Mouse (Mus musculus) hindbrain, embryonic 11.5 days (tissue): ENCODE data around the gene Zfp750. TPM values are rescaled to one million over a fixed set of nuclear protein-coding genes. Genes with fewer than 3 reads are reported as not detected.
A peak's percentile ranks its signal among the peaks of the same experiment; 100 is the strongest.

Source experiments
- ATAC-seq: fragments of 200-750 bp; cut with Nextera tagmentation; 2 replicates; pipeline ENCODE4 v1.8.0; 2017; ENCODE audit warnings: mild to moderate bottlenecking, moderate TSS enrichment, moderate library complexity; ENCODE audit not compliant: low FRiP score
- DNase-seq: peaks from one replicate; pipeline ENCODE4 v3.0.0-alpha.2; 2015; ENCODE audit warnings: low spot score
- H3K27ac ChIP-seq: fragments of 300-500 bp; sonication (generic); 2 replicates; pipeline ENCODE4 v1.5.1; 2014; ENCODE audit warnings: mild to moderate bottlenecking, low read depth, low read length
- H3K27me3 ChIP-seq: fragments of 300-500 bp; sonication (generic); 2 replicates; pipeline ENCODE4 v1.6.1; 2014; ENCODE audit warnings: mild to moderate bottlenecking, low read length, moderate library complexity, mixed read lengths; ENCODE audit not compliant: control insufficient read depth, insufficient read depth
- H3K36me3 ChIP-seq: fragments of 300-500 bp; sonication (generic); 2 replicates; pipeline ENCODE4 v1.6.1; 2014; ENCODE audit warnings: mild to moderate bottlenecking, low read length, moderate library complexity, mixed read lengths; ENCODE audit not compliant: control insufficient read depth, insufficient read depth
- H3K4me1 ChIP-seq: fragments of 300-500 bp; sonication (generic); replicated peaks from 2 replicates; pipeline ENCODE4 v1.6.1; 2014; ENCODE audit warnings: low read length, mixed read lengths; ENCODE audit not compliant: control insufficient read depth, insufficient read depth
- H3K4me2 ChIP-seq: fragments of 300-500 bp; sonication (generic); replicated peaks from 2 replicates; pipeline ENCODE4 v1.6.1; 2014; ENCODE audit warnings: mild to moderate bottlenecking, low read depth, low read length
- H3K4me3 ChIP-seq: fragments of 300-500 bp; sonication (generic); 2 replicates; pipeline ENCODE4 v1.5.1; 2014; ENCODE audit warnings: low read depth, low read length
- H3K9ac ChIP-seq: fragments of 300-500 bp; sonication (generic); 2 replicates; pipeline ENCODE4 v1.6.1; 2014; ENCODE audit warnings: low read depth, low read length
- H3K9me3 ChIP-seq: fragments of 300-500 bp; sonication (generic); 2 replicates; pipeline ENCODE4 v1.6.1; 2016; ENCODE audit warnings: low read length; ENCODE audit not compliant: control insufficient read depth
- WGBS: fragments of 180-500 bp; shearing (Covaris S2); extraction: QIAGEN DNeasy Blood & Tissue Kit; methylation state at CpG from one replicate; pipeline ENCODE4 v1.1.7; 2014; 5-methylcytosine and 5-hydroxymethylcytosine counted together
- polyA plus RNA-seq: library from polyadenylated mRNA; unstranded; fragments of >200 nt; fragmentation: Nextera tagmentation; extraction: Ambion mirVana; gene quantifications from 2 replicates; pipeline ENCODE4 v1.2.1, GENCODE M21; 2014

Zfp750 gene
- 0.46 and 0.79 TPM in 2 replicates for polyA plus RNA-seq

GRCm38 (mm10) chr11:121519131-121519530 lies at the start of gene Zfp750:
Gene Zfp750 (minus strand): TSS chr11:121519333.
- Histone ChIP-seq H3K27ac (no peak within 1 kb of the TSS), H3K4me3 (no peak within 1 kb of the TSS), H3K4me1 (no peaks in the 10 kb centered on the region), H3K27me3 (no peaks in the 10 kb centered on the region), H3K4me2 (no peak within 1 kb of the TSS), H3K36me3 (no peaks in the 10 kb centered on the region), H3K9ac (no peak within 1 kb of the TSS), H3K9me3 (no peaks in the 10 kb centered on the region)
- ATAC-seq (no peak), DNase-seq (peak; percentile 5)
- WGBS: 45% methylated on average over 10 of the region's 10 CpGs

- H3K27ac ChIP-seq: no peak overlapping the region
- no peak for ATAC-seq
- DNase-seq: no peak
- no peak overlapping the region for H3K9ac ChIP-seq
- no peak overlapping the region for H3K4me2 ChIP-seq
- no peaks in the 10 kb centered on the region for H3K4me1 ChIP-seq
- H3K9me3 ChIP-seq: no peaks in the 10 kb centered on the region
- H3K4me3 ChIP-seq: no peak overlapping the region
- H3K36me3 ChIP-seq: 0 out of 2 replicates have a peak, but pooled peaks cover 2% of the 10 kb centered on the region
- 94% methylated on average over 4 of the region's 4 CpGs for WGBS
- no peaks in the 10 kb centered on the region for H3K27me3 ChIP-seq
Measured at GRCm38 (mm10) chr11:121564265-121564664, 45.1 kb upstream of the Zfp750 start.

DNA sequence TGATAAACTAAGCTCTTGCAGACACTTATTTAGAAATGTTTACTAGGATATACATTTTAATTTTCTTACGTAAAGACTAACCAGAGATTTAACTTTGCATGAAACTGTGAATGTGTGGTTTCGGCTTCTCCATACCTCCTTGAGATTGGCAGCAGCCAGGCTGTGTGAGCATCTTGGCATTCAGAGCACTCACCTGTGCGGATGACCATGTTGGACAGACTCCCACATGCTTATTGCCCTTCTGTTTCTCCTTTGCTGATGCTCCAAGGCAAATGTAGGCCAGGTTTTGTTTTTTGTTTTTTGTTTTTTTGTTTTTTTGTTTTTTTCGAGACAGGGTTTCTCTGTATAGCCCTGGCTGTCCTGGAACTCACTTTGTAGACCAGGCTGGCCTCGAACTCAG lies 44.2 kb upstream of the Zfp750 start:
- no peaks in the 10 kb centered on the region for H3K4me1 ChIP-seq
- 96% methylated on average over 5 of the region's 5 CpGs for WGBS

DNA sequence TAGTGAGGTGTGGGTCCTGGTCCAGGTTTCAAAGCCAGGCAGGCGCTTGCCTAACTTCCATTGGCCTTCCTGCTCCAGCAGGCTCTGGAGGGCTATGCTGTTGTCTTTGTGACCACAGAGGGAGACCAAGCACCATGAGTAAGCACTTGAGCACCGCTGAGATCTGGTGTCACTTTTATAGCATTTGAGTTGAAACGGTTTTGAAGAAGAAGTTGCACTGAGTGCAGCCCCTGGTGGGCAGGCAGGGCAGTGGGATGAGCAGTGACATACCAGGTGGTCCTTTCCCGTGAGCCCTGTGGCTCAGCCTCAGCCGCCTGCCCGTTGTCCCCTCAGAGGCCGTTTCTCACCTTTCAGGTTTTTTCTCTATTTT lies 41.1 kb upstream of the Zfp750 start:
- Histone ChIP-seq H3K27ac (no peak overlapping the region), H3K9ac (no peak overlapping the region), H3K27me3 (no peaks in the 10 kb centered on the region), H3K4me3 (no peak overlapping the region), H3K36me3 (0 out of 2 replicates have a peak, but pooled peaks cover 2% of the 10 kb centered on the region), H3K9me3 (no peaks in the 10 kb centered on the region), H3K4me2 (no peak overlapping the region), H3K4me1 (no peaks in the 10 kb centered on the region)
- ATAC-seq (no peak), DNase-seq (no peak)
- 84% methylated on average over 7 of the region's 7 CpGs for WGBS

More for the DNA sequence above, 44.2 kb upstream of the Zfp750 start:
- DNase-seq: no peak
- Histone ChIP-seq H3K36me3 (0 out of 2 replicates have a peak, but pooled peaks cover 2% of the 10 kb centered on the region), H3K27me3 (no peaks in the 10 kb centered on the region), H3K27ac (no peak overlapping the region), H3K4me2 (no peak overlapping the region), H3K9ac (no peak overlapping the region), H3K4me3 (no peak overlapping the region), H3K9me3 (no peaks in the 10 kb centered on the region)
- ATAC-seq: no peak

DNA sequence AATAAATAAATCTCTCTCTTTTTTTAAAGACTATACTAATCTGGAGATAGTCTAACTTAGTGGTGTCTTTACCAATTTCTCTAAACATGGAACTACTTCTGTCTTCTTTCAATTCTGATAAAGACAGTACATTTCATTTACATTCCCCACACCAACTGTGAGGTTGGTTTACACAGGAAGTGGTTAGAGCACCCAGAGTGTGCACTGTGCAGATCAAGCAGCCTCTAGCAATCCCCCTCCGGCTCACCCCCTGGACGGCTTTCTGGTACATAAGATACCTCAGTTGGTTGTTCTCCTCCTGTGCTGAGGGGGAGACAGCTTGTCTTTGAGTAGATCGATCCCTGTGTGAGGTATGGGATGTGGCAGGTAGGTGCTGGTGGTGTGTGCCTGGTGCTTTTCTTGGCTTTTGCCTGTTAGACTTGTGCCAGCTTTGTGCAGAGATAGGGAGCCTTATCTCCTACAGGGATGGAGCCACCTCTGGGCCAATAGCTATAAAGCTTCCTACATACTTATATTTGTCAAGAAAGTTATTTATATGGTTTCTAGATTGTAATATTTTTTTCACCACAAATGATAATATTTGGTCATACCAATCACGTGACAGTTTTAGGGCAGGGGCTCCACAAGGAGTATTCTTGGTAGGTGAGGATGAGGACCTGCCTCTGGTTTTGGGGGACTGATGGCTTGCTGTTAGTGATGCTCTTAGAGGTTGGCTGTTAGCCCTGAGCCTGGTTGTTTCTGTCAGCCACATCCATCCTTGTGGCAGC lies 40.6 kb upstream of the Zfp750 start:
- H3K36me3 ChIP-seq: 0 out of 2 replicates have a peak, but pooled peaks cover 2% of the 10 kb centered on the region
- no peaks in the 10 kb centered on the region for H3K9me3 ChIP-seq
- no peaks in the 10 kb centered on the region for H3K4me1 ChIP-seq
- 86% methylated on average over 4 of the region's 4 CpGs for WGBS
- H3K4me3 ChIP-seq: no peak overlapping the region
- no peak for ATAC-seq
- no peak for DNase-seq
- H3K9ac ChIP-seq: no peak overlapping the region
- no peak overlapping the region for H3K27ac ChIP-seq
- H3K27me3 ChIP-seq: no peaks in the 10 kb centered on the region
- H3K4me2 ChIP-seq: no peak overlapping the region

- no peak overlapping the region for H3K27ac ChIP-seq
- DNase-seq (no peak), ATAC-seq (no peak)
- no peak overlapping the region for H3K4me3 ChIP-seq
- H3K36me3 ChIP-seq: 0 out of 2 replicates have a peak, but pooled peaks cover 2% of the 10 kb centered on the region
- no peaks in the 10 kb centered on the region for H3K9me3 ChIP-seq
- H3K4me2 ChIP-seq: no peak overlapping the region
- no peaks in the 10 kb centered on the region for H3K27me3 ChIP-seq
- no peaks in the 10 kb centered on the region for H3K4me1 ChIP-seq
- 83% methylated on average over 3 of the region's 3 CpGs for WGBS
- H3K9ac ChIP-seq: no peak overlapping the region
Measured at GRCm38 (mm10) chr11:121558522-121558921, 39.4 kb upstream of the Zfp750 start.

GRCm38 (mm10) chr11:121557946-121558345 lies 38.8 kb upstream of the Zfp750 start:
- H3K4me2 ChIP-seq: no peak overlapping the region
- no peak for ATAC-seq
- 100% methylated on average over 1 of the region's 1 CpGs for WGBS
- H3K27ac ChIP-seq: no peak overlapping the region
- 0 out of 2 replicates have a peak, but pooled peaks cover 2% of the 10 kb centered on the region for H3K36me3 ChIP-seq
- H3K9me3 ChIP-seq: no peaks in the 10 kb centered on the region
- DNase-seq: no peak
- no peaks in the 10 kb centered on the region for H3K4me1 ChIP-seq
- no peaks in the 10 kb centered on the region for H3K27me3 ChIP-seq
- H3K9ac ChIP-seq: no peak overlapping the region
- H3K4me3 ChIP-seq: no peak overlapping the region

- no peak for ATAC-seq
- Histone ChIP-seq H3K27ac (no peak overlapping the region), H3K9ac (no peak overlapping the region), H3K4me2 (no peak overlapping the region), H3K9me3 (no peaks in the 10 kb centered on the region), H3K36me3 (0 out of 2 replicates have a peak, but pooled peaks cover 2% of the 10 kb centered on the region), H3K4me3 (no peak overlapping the region), H3K27me3 (no peaks in the 10 kb centered on the region), H3K4me1 (no peaks in the 10 kb centered on the region)
- DNase-seq: no peak
- WGBS: 79% methylated on average over 1 of the region's 1 CpGs
Measured at GRCm38 (mm10) chr11:121556727-121557126, 37.6 kb upstream of the Zfp750 start.

- Histone ChIP-seq H3K27ac (no peak overlapping the region), H3K9me3 (no peaks in the 10 kb centered on the region), H3K9ac (no peak overlapping the region), H3K4me3 (no peak overlapping the region), H3K27me3 (no peaks in the 10 kb centered on the region), H3K36me3 (no peaks in the 10 kb centered on the region), H3K4me2 (no peak overlapping the region), H3K4me1 (peaks cover 5% of the 10 kb centered on the region)
- 96% methylated on average over 3 of the region's 3 CpGs for WGBS
- ATAC-seq: no peak
- no peak for DNase-seq
Measured at GRCm38 (mm10) chr11:121553458-121553857, 34.3 kb upstream of the Zfp750 start.
